Mouse (Mus musculus): Measurements from ENCODE around the gene 4930433I11Rik. TPM values are rescaled to one million over a fixed set of nuclear protein-coding genes. Genes with fewer than 3 reads are reported as not detected.
"Not testable (repeated sequence)": the region's sequence is repeated elsewhere in the genome, so short reads cannot be mapped to it uniquely, and the experiment has no call there.

4930433I11Rik gene
- not detected in 2 replicates for polyA plus RNA-seq (2011; ENCODE audit: insufficient read depth, insufficient read length, low read depth, missing spikeins)

GRCm38 (mm10) chr7:40987243-40987642 is at the start of gene 4930433I11Rik:
4930433I11Rik (plus strand) TSS chr7:40987543.
- TF ChIP-seq EP300 (IDR thresholded peaks at IDR 0.05; ENCODE audit: insufficient read depth, low read depth, low read length) (no peak), CTCF (IDR thresholded peaks at IDR 0.05; ENCODE audit: low read depth, low read length) (no peak), POLR2A (IDR thresholded peaks at IDR 0.05; ENCODE audit: insufficient read depth, low read length) (no peak)
- Histone ChIP-seq H3K36me3 (ENCODE audit: control insufficient read depth, insufficient read depth, low read length, poor library complexity, severe bottlenecking) (no peaks in the 10 kb centered on the region), H3K27ac (ENCODE audit: insufficient read depth, low read length) (no peak within 1 kb of the TSS), H3K9ac (ENCODE audit: low read depth, poor library complexity, severe bottlenecking) (no peak within 1 kb of the TSS), H3K4me3 (ENCODE audit: low read depth, low read length) (no peak within 1 kb of the TSS), H3K9me3 (replicated peaks; ENCODE audit: control insufficient read depth, insufficient read depth, low read length, poor library complexity, severe bottlenecking) (no peaks in the 10 kb centered on the region), H3K4me1 (ENCODE audit: control insufficient read depth, insufficient read depth, low read length) (no peaks in the 10 kb centered on the region), H3K27me3 (ENCODE audit: control insufficient read depth, insufficient read depth, low read length, poor library complexity, severe bottlenecking) (no peaks in the 10 kb centered on the region)

DNA sequence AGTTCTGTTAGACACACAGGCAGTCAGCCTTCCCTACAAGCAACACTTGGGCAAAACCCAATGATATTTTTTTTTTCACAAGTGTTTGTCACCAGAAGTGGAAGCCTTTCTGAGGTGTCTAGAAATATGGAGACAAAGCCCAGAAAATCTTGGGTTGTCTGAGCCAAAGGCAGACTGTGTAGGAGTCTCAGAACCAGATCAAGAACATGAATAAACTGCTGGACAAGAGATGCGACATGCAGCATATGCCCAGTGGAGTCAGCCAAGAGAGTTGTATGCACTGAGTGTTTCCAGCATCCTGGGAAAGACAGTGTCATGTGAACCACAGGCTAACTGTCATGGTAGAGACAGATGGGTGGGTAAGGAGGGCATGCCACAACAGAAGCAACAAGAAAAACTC is 48.0 kb upstream of the 4930433I11Rik start:
- Histone ChIP-seq H3K9me3 (replicated peaks; ENCODE audit: control insufficient read depth, insufficient read depth, low read length, poor library complexity, severe bottlenecking) (no peaks in the 10 kb centered on the region), H3K9ac (ENCODE audit: low read depth, poor library complexity, severe bottlenecking) (no peak overlapping the region), H3K36me3 (ENCODE audit: control insufficient read depth, insufficient read depth, low read length, poor library complexity, severe bottlenecking) (no peaks in the 10 kb centered on the region), H3K4me3 (ENCODE audit: low read depth, low read length) (no peak overlapping the region), H3K27me3 (ENCODE audit: control insufficient read depth, insufficient read depth, low read length, poor library complexity, severe bottlenecking) (no peaks in the 10 kb centered on the region), H3K4me1 (ENCODE audit: control insufficient read depth, insufficient read depth, low read length) (no peaks in the 10 kb centered on the region), H3K27ac (ENCODE audit: insufficient read depth, low read length) (no peak overlapping the region)
- TF ChIP-seq EP300 (IDR thresholded peaks at IDR 0.05; ENCODE audit: insufficient read depth, low read depth, low read length) (no peak), CTCF (IDR thresholded peaks at IDR 0.05; ENCODE audit: low read depth, low read length) (no peak), POLR2A (IDR thresholded peaks at IDR 0.05; ENCODE audit: insufficient read depth, low read length) (no peak)

DNA sequence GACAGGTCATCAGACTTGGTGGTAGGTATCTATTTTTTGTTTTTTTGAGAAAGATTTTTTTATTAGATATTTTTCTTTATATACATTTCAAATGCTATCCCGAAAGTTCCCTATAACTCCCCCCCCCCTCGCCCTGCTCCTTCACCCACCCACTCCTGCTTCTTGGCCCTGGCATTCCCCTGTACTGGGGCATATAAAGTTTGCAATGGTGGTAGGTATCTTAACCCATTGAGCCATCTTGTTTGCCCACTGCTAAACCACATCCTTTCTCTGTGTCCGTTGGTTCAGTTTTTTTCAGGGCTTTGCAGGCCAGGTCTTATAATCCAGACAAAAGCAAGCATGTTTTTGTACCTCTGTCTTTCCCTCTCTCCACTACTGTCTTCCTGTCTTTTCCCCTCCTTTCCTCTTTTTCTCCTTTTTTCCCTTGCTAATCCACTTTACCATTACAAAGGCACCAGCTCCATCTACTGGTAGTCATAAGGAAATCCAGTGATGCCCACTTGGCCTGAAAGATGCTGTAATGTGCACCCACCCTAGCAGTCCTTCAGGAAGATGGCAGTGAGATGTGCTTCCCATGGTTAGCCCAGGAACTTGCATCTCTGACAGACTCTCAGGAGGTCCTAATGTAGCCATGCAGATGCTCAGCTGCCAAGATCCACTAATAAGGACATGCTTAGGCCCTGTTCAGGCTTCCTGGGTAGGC is 45.0 kb upstream of the 4930433I11Rik start:
- Histone ChIP-seq H3K9me3 (replicated peaks; ENCODE audit: control insufficient read depth, insufficient read depth, low read length, poor library complexity, severe bottlenecking) (no peaks in the 10 kb centered on the region), H3K4me3 (ENCODE audit: low read depth, low read length) (no peak overlapping the region), H3K27me3 (ENCODE audit: control insufficient read depth, insufficient read depth, low read length, poor library complexity, severe bottlenecking) (no peaks in the 10 kb centered on the region), H3K36me3 (ENCODE audit: control insufficient read depth, insufficient read depth, low read length, poor library complexity, severe bottlenecking) (no peaks in the 10 kb centered on the region), H3K9ac (ENCODE audit: low read depth, poor library complexity, severe bottlenecking) (no peak overlapping the region), H3K4me1 (ENCODE audit: control insufficient read depth, insufficient read depth, low read length) (no peaks in the 10 kb centered on the region), H3K27ac (ENCODE audit: insufficient read depth, low read length) (no peak overlapping the region)
- no peak for TF ChIP-seq CTCF (IDR thresholded peaks at IDR 0.05; ENCODE audit: low read depth, low read length)
- TF ChIP-seq POLR2A (IDR thresholded peaks at IDR 0.05; ENCODE audit: insufficient read depth, low read length) = no peak
- no peak for TF ChIP-seq EP300 (IDR thresholded peaks at IDR 0.05; ENCODE audit: insufficient read depth, low read depth, low read length)

DNA sequence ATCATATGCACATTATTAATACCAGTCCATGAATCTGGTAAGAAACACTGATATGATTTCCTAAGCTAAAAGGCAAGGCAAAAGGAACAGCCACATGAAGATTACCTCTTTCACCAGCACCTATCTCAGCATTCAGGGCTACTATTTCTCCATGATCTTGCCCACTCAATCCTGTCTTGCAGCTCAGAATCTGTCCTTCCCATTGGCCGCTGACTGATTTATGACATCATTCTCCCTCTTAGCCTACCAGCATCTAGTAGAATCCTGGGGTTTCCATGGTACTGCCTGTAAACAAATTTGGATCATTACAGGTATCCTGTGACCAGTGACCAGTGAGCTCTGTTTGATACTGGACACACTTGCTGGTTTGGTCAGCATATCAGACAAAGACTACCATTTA is 45.1 kb downstream of the 4930433I11Rik start, which contains the start of gene Gm4884:
Gm4884 (plus strand) TSS at position 301 of the 400 bp plus-strand sequence.
- not testable (repeated sequence) for H3K9ac ChIP-seq (ENCODE audit: low read depth, poor library complexity, severe bottlenecking); H3K4me1 ChIP-seq (ENCODE audit: control insufficient read depth, insufficient read depth, low read length); H3K36me3 ChIP-seq (ENCODE audit: control insufficient read depth, insufficient read depth, low read length, poor library complexity, severe bottlenecking); H3K27ac ChIP-seq (ENCODE audit: insufficient read depth, low read length); H3K27me3 ChIP-seq (ENCODE audit: control insufficient read depth, insufficient read depth, low read length, poor library complexity, severe bottlenecking); H3K4me3 ChIP-seq (ENCODE audit: low read depth, low read length); H3K9me3 ChIP-seq (replicated peaks; ENCODE audit: control insufficient read depth, insufficient read depth, low read length, poor library complexity, severe bottlenecking)

- not testable (repeated sequence) for H3K27me3 ChIP-seq (ENCODE audit: control insufficient read depth, insufficient read depth, low read length, poor library complexity, severe bottlenecking)
Observed at GRCm38 (mm10) chr7:41044058-41044457, 56.7 kb downstream of the 4930433I11Rik start.

More at GRCm38 (mm10) chr7:41044058-41044457, 56.7 kb downstream of the 4930433I11Rik start:
- not testable (repeated sequence) for H3K9me3 ChIP-seq (replicated peaks; ENCODE audit: control insufficient read depth, insufficient read depth, low read length, poor library complexity, severe bottlenecking); H3K27ac ChIP-seq (ENCODE audit: insufficient read depth, low read length); H3K4me3 ChIP-seq (ENCODE audit: low read depth, low read length); H3K4me1 ChIP-seq (ENCODE audit: control insufficient read depth, insufficient read depth, low read length); H3K9ac ChIP-seq (ENCODE audit: low read depth, poor library complexity, severe bottlenecking); H3K36me3 ChIP-seq (ENCODE audit: control insufficient read depth, insufficient read depth, low read length, poor library complexity, severe bottlenecking)

Other genes with a start within 250 kb of the 4930433I11Rik start
- gene Vstm2b, start 89.2 kb upstream of the 4930433I11Rik start, polyA plus RNA-seq (2011; ENCODE audit: insufficient read depth, insufficient read length, low read depth, missing spikeins) = 0.47 and 1.0 TPM in 2 replicates
- not detected in 2 replicates for gene Gm4884, start 45.2 kb downstream of the 4930433I11Rik start, polyA plus RNA-seq (2011; ENCODE audit: insufficient read depth, insufficient read length, low read depth, missing spikeins)
- not detected in 2 replicates for gene Gm5592, start 166.3 kb downstream of the 4930433I11Rik start, polyA plus RNA-seq (2011; ENCODE audit: insufficient read depth, insufficient read length, low read depth, missing spikeins)